Mouse (Mus musculus) neutrophil, adult 83 days (primary cell): Measurements from ENCODE around the gene Gch1. TPM values are rescaled to one million over a fixed set of nuclear protein-coding genes. Genes with fewer than 3 reads are reported as not detected.

Experiments
- total RNA-seq, 2 experiments: library from RNA; stranded (reverse); gene quantifications; one replicate each; pipeline ENCODE4 v1.2.4; 2023

The Gch1 gene
- 10 to 100 TPM; 10.3 to 10.9 TPM for total RNA-seq

GRCm38 (mm10) chr14:47188848-47189634 is at the start of gene Gch1:
Gene Gch1 (minus strand): TSS chr14:47189413.

Other genes starting within 250 kb of the Gch1 start
- gene Wdhd1, start 87.4 kb upstream of the Gch1 start, total RNA-seq, result 10 to 100 TPM; 35.2 to 37.7 TPM
- gene Socs4, start 87.5 kb upstream of the Gch1 start, total RNA-seq, result 10 to 100 TPM; 13.7 to 17.5 TPM
- gene Mapk1ip1l, start 108.9 kb upstream of the Gch1 start, total RNA-seq, result 10 to 100 TPM; 89.8 to 97.7 TPM
- gene Lgals3, start 178.3 kb upstream of the Gch1 start, total RNA-seq, result 100 to 1,000 TPM; 472 to 506 TPM
- 10 to 100 TPM; 53.3 to 56.2 TPM for gene Dlgap5, start 229.0 kb upstream of the Gch1 start, total RNA-seq